Mouse (Mus musculus) myocyte (in vitro differentiated cells): ENCODE data around the gene Plxnc1.

Experiments used
- CEBPB ChIP-seq: IDR thresholded peaks from 2 replicates; pipeline ENCODE4 v1.6.1; 2011; ENCODE audit warnings: mild to moderate bottlenecking, moderate library complexity; ENCODE audit not compliant: poor library complexity, insufficient read depth, severe bottlenecking
- E2F4 ChIP-seq: IDR thresholded peaks from one replicate; pipeline ENCODE4 v1.6.1; 2011; ENCODE audit warnings: mild to moderate bottlenecking, control low read depth, moderate library complexity; ENCODE audit not compliant: insufficient read depth
- MAX ChIP-seq: IDR thresholded peaks from one replicate; pipeline ENCODE4 v1.6.1; 2011; ENCODE audit warnings: low read depth, mild to moderate bottlenecking, control low read depth
- POLR2A ChIP-seq: IDR thresholded peaks from one replicate; pipeline ENCODE4 v1.6.1; 2011; ENCODE audit warnings: low read depth, mild to moderate bottlenecking, control low read depth, moderate library complexity; ENCODE audit not compliant: insufficient read length
- POLR2AphosphoS2 ChIP-seq: IDR thresholded peaks from one replicate; pipeline ENCODE4 v1.6.1; 2011; ENCODE audit warnings: low read depth, control low read depth; ENCODE audit not compliant: insufficient read length
- REST ChIP-seq: IDR thresholded peaks from one replicate; pipeline ENCODE4 v1.6.1; 2011; ENCODE audit warnings: mild to moderate bottlenecking, control low read depth, moderate library complexity; ENCODE audit not compliant: insufficient read depth, insufficient read length
- TCF12 ChIP-seq: IDR thresholded peaks from one replicate; pipeline ENCODE4 v1.6.1; 2011; ENCODE audit warnings: mild to moderate bottlenecking, control low read depth; ENCODE audit not compliant: poor library complexity, insufficient read depth, severe bottlenecking
- USF1 ChIP-seq: IDR thresholded peaks from one replicate; pipeline ENCODE4 v1.6.1; 2011; ENCODE audit warnings: low read depth, mild to moderate bottlenecking, control low read depth, moderate library complexity

GRCm38 (mm10) chr10:94895876-94896275, 48.8 kb downstream of the Plxnc1 start:
- TF ChIP-seq POLR2A (no peak), USF1 (no peak), POLR2AphosphoS2 (no peak), E2F4 (no peak), CEBPB (no peak), MAX (no peak), REST (no peak), TCF12 (no peak)
